ENCODE assay signal across 24 mouse cellular contexts in the genomic region with DNA sequence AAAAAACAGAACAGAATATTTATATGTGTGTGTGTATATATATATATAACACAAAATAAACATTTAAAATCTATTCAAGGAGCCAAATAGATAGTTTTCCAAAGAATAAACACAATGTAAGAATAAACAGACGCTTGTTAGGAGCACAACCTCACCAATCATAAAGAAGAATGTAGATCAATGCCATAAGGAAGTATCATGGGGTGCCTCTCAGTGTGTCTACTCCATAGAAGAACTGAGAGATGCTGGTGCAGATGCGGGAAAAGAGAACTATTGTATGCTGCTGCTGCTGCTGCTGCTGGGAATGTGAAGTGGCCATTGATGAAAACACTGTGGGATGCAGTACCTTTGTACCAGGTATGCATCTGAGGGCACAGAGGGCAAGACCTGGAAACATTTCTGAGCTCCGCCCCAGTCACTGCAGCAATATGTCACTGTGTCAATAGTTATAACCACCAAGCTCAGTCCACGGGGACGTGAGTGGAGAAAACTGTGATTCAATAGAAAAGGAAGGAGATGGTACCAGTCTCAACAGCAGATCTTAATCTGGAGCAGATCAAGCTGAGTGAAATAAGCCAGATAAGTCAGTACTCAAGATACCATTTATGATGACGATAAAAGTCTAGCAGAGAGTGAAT.
DNase-seq lines count a peak whose midpoint lies in the region; ATAC-seq lines count a peak whose summit lies in the region.
"Had no signal": no experiment of that assay in that cellular context is flagged by ENCODE, and none has a peak within 500 bp of the region (broad histone marks: within the 10 kb centered on the region; RNA-seq: fewer than 3 reads in every experiment).

No protein-coding gene starts in this region.

- H3K4me1 ChIP-seq in heart, embryonic 11.5 days (ENCODE audit: control insufficient read depth, insufficient read depth, low read length) = no peaks in the 10 kb centered on the region
- peaks cover 25% of the 10 kb centered on the region for H3K4me1 ChIP-seq in lung, embryonic 15.5 days
- no peaks in the 10 kb centered on the region for H3K4me1 ChIP-seq in midbrain, embryonic 11.5 days (ENCODE audit: control insufficient read depth, insufficient read depth, low read length)
- peaks cover 10% of the 10 kb centered on the region for H3K4me1 ChIP-seq in midbrain, embryonic 16.5 days (ENCODE audit: control insufficient read depth, insufficient read depth, low read length)
- H3K4me1 ChIP-seq: embryonic facial prominence, embryonic 12.5 days had no signal

- ATAC-seq in heart, embryonic 11.5 days (replicated peaks; ENCODE audit: insufficient number of reproducible peaks, low FRiP score, low TSS enrichment) = no peak
- peak; percentile 55; the same call in 1 of the 2 replicates for ATAC-seq in lung, embryonic 15.5 days (ENCODE audit: borderline replicate concordance, extremely low read depth, low FRiP score, low TSS enrichment)
- ATAC-seq in midbrain, embryonic 11.5 days (ENCODE audit: low FRiP score) = no peak
- ATAC-seq in midbrain, embryonic 16.5 days = no peak
- ATAC-seq: activated CD4-positive, CD25-positive, alpha-beta regulatory T cell, adult 4 months; CD4-positive, CD25-positive, alpha-beta regulatory T cell, adult 4 months; forebrain, embryonic 13.5 days; forebrain, embryonic 15.5 days; Patski had no signal

- H3K9me3 ChIP-seq in heart, embryonic 11.5 days (replicated peaks; ENCODE audit: control insufficient read depth, low read length) = no peaks in the 10 kb centered on the region
- H3K9me3 ChIP-seq in lung, embryonic 15.5 days = no peaks in the 10 kb centered on the region
- H3K9me3 ChIP-seq in midbrain, embryonic 11.5 days (ENCODE audit: control insufficient read depth, low read length) = no peaks in the 10 kb centered on the region
- no peaks in the 10 kb centered on the region for H3K9me3 ChIP-seq in midbrain, embryonic 16.5 days (replicated peaks; ENCODE audit: control insufficient read depth, low read length, poor library complexity, severe bottlenecking)
- H3K9me3 ChIP-seq: embryonic facial prominence, embryonic 10.5 days; embryonic facial prominence, embryonic 12.5 days; forebrain, embryonic 13.5 days; forebrain, embryonic 15.5 days had no signal

- DNase-seq in heart, adult 11 months = peak; percentile 85
- DNase-seq in lung, postnatal 10 days = no peak
- DNase-seq in midbrain, embryonic 11.5 days (ENCODE audit: low spot score, missing footprints) = peak; percentile 65
- DNase-seq: adrenal gland, adult 8-10 months; adrenal gland, postnatal 14 days; adrenal gland, postnatal 36 days; B cell, adult 2 months; cerebellum, adult 11-12 months; cerebellum, adult 2 months; cerebellum, adult 9-10 months; cerebellum, postnatal 10 days; cerebellum, postnatal 25 days had no signal

- no peak overlapping the region for H3K4me3 ChIP-seq in heart, embryonic 11.5 days (ENCODE audit: low read depth, low read length)
- H3K4me3 ChIP-seq in lung, embryonic 15.5 days = no peak overlapping the region
- H3K4me3 ChIP-seq in midbrain, embryonic 11.5 days (ENCODE audit: low read depth, low read length) = no peak overlapping the region
- H3K4me3 ChIP-seq in midbrain, embryonic 16.5 days (ENCODE audit: low read depth, low read length) = no peak overlapping the region
- H3K4me3 ChIP-seq: embryonic facial prominence, embryonic 10.5 days; embryonic facial prominence, embryonic 12.5 days; forebrain, embryonic 13.5 days; forebrain, embryonic 15.5 days had no signal

- WGBS in heart, embryonic 11.5 days (ENCODE audit: insufficient replicate concordance) = 73% methylated on average over 6 of the region's 6 CpGs
- WGBS in lung, embryonic 15.5 days = 63% methylated on average over 6 of the region's 6 CpGs
- 91% methylated on average over 6 of the region's 6 CpGs for WGBS in midbrain, embryonic 11.5 days
- 86% methylated on average over 6 of the region's 6 CpGs for WGBS in midbrain, embryonic 16.5 days

- H3K9ac ChIP-seq in heart, embryonic 11.5 days (ENCODE audit: low read depth, low read length) = no peak overlapping the region
- no peak overlapping the region for H3K9ac ChIP-seq in lung, embryonic 15.5 days
- no peak overlapping the region for H3K9ac ChIP-seq in midbrain, embryonic 11.5 days (ENCODE audit: low read length)
- no peak overlapping the region for H3K9ac ChIP-seq in midbrain, embryonic 16.5 days (ENCODE audit: low read depth, low read length)
- H3K9ac ChIP-seq: embryonic facial prominence, embryonic 12.5 days; forebrain, embryonic 13.5 days; forebrain, embryonic 15.5 days had no signal

- no peaks in the 10 kb centered on the region for H3K36me3 ChIP-seq in heart, embryonic 11.5 days (ENCODE audit: control insufficient read depth, insufficient read depth, low read length)
- no peaks in the 10 kb centered on the region for H3K36me3 ChIP-seq in lung, embryonic 15.5 days
- no peaks in the 10 kb centered on the region for H3K36me3 ChIP-seq in midbrain, embryonic 11.5 days (ENCODE audit: control insufficient read depth, insufficient read depth, low read length)
- H3K36me3 ChIP-seq in midbrain, embryonic 16.5 days (ENCODE audit: control insufficient read depth, insufficient read depth, low read length) = no peaks in the 10 kb centered on the region
- H3K36me3 ChIP-seq: embryonic facial prominence, embryonic 10.5 days; embryonic facial prominence, embryonic 12.5 days; forebrain, embryonic 15.5 days; G1E had no signal

- H3K4me2 ChIP-seq in heart, embryonic 11.5 days = no peak overlapping the region
- no peak overlapping the region for H3K4me2 ChIP-seq in lung, embryonic 15.5 days
- H3K4me2 ChIP-seq in midbrain, embryonic 11.5 days = no peak overlapping the region
- H3K4me2 ChIP-seq in midbrain, embryonic 16.5 days (ENCODE audit: low read length) = no peak overlapping the region
- H3K4me2 ChIP-seq: embryonic facial prominence, embryonic 12.5 days; forebrain, embryonic 13.5 days; forebrain, embryonic 15.5 days had no signal

- no peaks in the 10 kb centered on the region for H3K27me3 ChIP-seq in heart, embryonic 11.5 days (ENCODE audit: control insufficient read depth, insufficient read depth, low read length)
- H3K27me3 ChIP-seq in lung, embryonic 15.5 days = no peaks in the 10 kb centered on the region
- H3K27me3 ChIP-seq in midbrain, embryonic 11.5 days (ENCODE audit: control insufficient read depth, insufficient read depth, low read length) = no peaks in the 10 kb centered on the region
- H3K27me3 ChIP-seq in midbrain, embryonic 16.5 days (ENCODE audit: control insufficient read depth, insufficient read depth, low read depth, low read length) = no peaks in the 10 kb centered on the region
- H3K27me3 ChIP-seq: CH12.LX; embryonic facial prominence, embryonic 12.5 days; forebrain, embryonic 13.5 days; forebrain, embryonic 15.5 days had no signal

- no peak overlapping the region for H3K27ac ChIP-seq in heart, embryonic 11.5 days (ENCODE audit: low read depth, low read length)
- H3K27ac ChIP-seq in lung, embryonic 15.5 days = peak overlapping the region; percentile 38
- H3K27ac ChIP-seq in midbrain, embryonic 11.5 days (ENCODE audit: low read depth, low read length) = no peak overlapping the region
- H3K27ac ChIP-seq in midbrain, embryonic 16.5 days (ENCODE audit: low read length) = no peak overlapping the region
- H3K27ac ChIP-seq: embryonic facial prominence, embryonic 10.5 days; embryonic facial prominence, embryonic 12.5 days; forebrain, embryonic 13.5 days; forebrain, embryonic 15.5 days had no signal
